ENCODE assay signal across 9 mouse cellular contexts in genomic region chr19:4206971-4207370, GRCm38 (mm10). TPM values are rescaled to one million over a fixed set of nuclear protein-coding genes. Genes with fewer than 3 reads are reported as not detected.
DNase-seq lines count a peak whose midpoint lies in the region; ATAC-seq and TF ChIP-seq lines count a peak whose summit lies in the region.
"Had no signal": no experiment of that assay in that cellular context is flagged by ENCODE, and none has a peak within 500 bp of the region (broad histone marks: within the 10 kb centered on the region; RNA-seq: fewer than 3 reads in every experiment).

No protein-coding gene starts in this region.

- H3K27me3 ChIP-seq in liver, embryonic 13.5 days: peaks cover 81% of the 10 kb centered on the region

- WGBS in liver, embryonic 13.5 days (ENCODE audit: insufficient replicate concordance): 5% methylated on average over 2 of the region's 2 CpGs
- 0% methylated on average over 2 of the region's 2 CpGs for WGBS in olfactory bulb, adult 2 months

- H3K4me2 ChIP-seq in liver, embryonic 13.5 days: no peak overlapping the region

- peaks cover 18% of the 10 kb centered on the region for H3K4me1 ChIP-seq in liver, embryonic 13.5 days (replicated peaks)
- peaks cover 9% of the 10 kb centered on the region for H3K4me1 ChIP-seq in olfactory bulb, adult 2 months (ENCODE audit: control insufficient read depth, insufficient read depth, low read length)

- no peak overlapping the region for H3K9ac ChIP-seq in liver, embryonic 13.5 days

- H3K36me3 ChIP-seq in liver, embryonic 13.5 days: no peaks in the 10 kb centered on the region

- peak; percentile 75 to 76 for DNase-seq in B cell, adult 2 months
- peak; percentile 77 for DNase-seq in Muller cell, postnatal 12 days (ENCODE audit: inconsistent ontology term)
- peak; percentile 81 for DNase-seq in cerebellum, postnatal 14 days
- DNase-seq in gastrocnemius, postnatal 14 days: peak; percentile 77
- DNase-seq in kidney, adult 18-20 months: peak; percentile 84
- DNase-seq in liver, embryonic 13.5 days: peak; percentile 50
- DNase-seq in right cerebral cortex, postnatal 4 days: no peak

- TF ChIP-seq POLR2A in olfactory bulb, adult 2 months (IDR thresholded peaks at IDR 0.05; ENCODE audit: insufficient read depth, low read depth, low read length): no peak

- intact Hi-C loops in gastrocnemius, postnatal 14 days (cut with DNase I; ENCODE audit: low total_unique reads): no loop called here

- no peaks in the 10 kb centered on the region for H3K9me3 ChIP-seq in liver, embryonic 13.5 days (replicated peaks)

- peak; percentile 89 for TF ChIP-seq CTCF in olfactory bulb, adult 2 months (IDR thresholded peaks at IDR 0.05; ENCODE audit: insufficient read depth, low read depth, low read length)

- no peak overlapping the region for H3K4me3 ChIP-seq in liver, embryonic 13.5 days (replicated peaks)
- H3K4me3 ChIP-seq in olfactory bulb, adult 2 months (ENCODE audit: insufficient read depth, low read depth, low read length): no peak overlapping the region

- no peak overlapping the region for H3K27ac ChIP-seq in liver, embryonic 13.5 days
- H3K27ac ChIP-seq in olfactory bulb, adult 2 months (ENCODE audit: insufficient read depth, low read depth, low read length): no peak overlapping the region

- peak; percentile 52; the same call in 1 of the 2 replicates for ATAC-seq in liver, embryonic 13.5 days (ENCODE audit: low read depth)

RNA-seq across cellular contexts. Expression of gene Rad9a, which starts 5.5 kb away (rescaled TPM):
- 1 to 10 TPM; 3.1 to 3.4 TPM for total RNA-seq in gastrocnemius, postnatal 14 days (2021)
- polyA plus RNA-seq in liver, embryonic 13.5 days (2015; fragmentation: Nextera tagmentation; extraction: Ambion mirVana): 17.4 and 20.7 TPM in 2 replicates
- polyA plus RNA-seq in olfactory bulb, adult 2 months (2012; ENCODE audit: insufficient read depth, insufficient read length, low replicate concordance, missing spikeins): not detected in 2 replicates

RNA-seq across cellular contexts. Expression of gene Clcf1, which starts 7.1 kb away (rescaled TPM):
- 1 to 10 TPM in 1 of 2 experiments, under 1 TPM in 1; 0.58 to 1.2 TPM for total RNA-seq in gastrocnemius, postnatal 14 days (2021)
- 0.35 and 0.46 TPM in 2 replicates for polyA plus RNA-seq in liver, embryonic 13.5 days (2015; fragmentation: Nextera tagmentation; extraction: Ambion mirVana)
- polyA plus RNA-seq in olfactory bulb, adult 2 months (2012; ENCODE audit: insufficient read depth, insufficient read length, low replicate concordance, missing spikeins): not detected in 2 replicates

RNA-seq across cellular contexts. Expression of gene AC109138.7, which starts 7.2 kb away (rescaled TPM):
- total RNA-seq in gastrocnemius, postnatal 14 days (2021): not detected
- not detected in 2 replicates for polyA plus RNA-seq in liver, embryonic 13.5 days (2015; fragmentation: Nextera tagmentation; extraction: Ambion mirVana)
- not detected in 2 replicates for polyA plus RNA-seq in olfactory bulb, adult 2 months (2012; ENCODE audit: insufficient read depth, insufficient read length, low replicate concordance, missing spikeins)
- polyA plus RNA-seq: gonadal fat pad, adult 2 months had no signal

RNA-seq across cellular contexts. Expression of gene Ppp1ca, which starts 15.1 kb away (rescaled TPM):
- 100 to 1,000 TPM; 266 to 269 TPM for total RNA-seq in gastrocnemius, postnatal 14 days (2021)
- polyA plus RNA-seq in liver, embryonic 13.5 days (2015; fragmentation: Nextera tagmentation; extraction: Ambion mirVana): 517 and 527 TPM in 2 replicates
- 405 and 768 TPM in 2 replicates for polyA plus RNA-seq in olfactory bulb, adult 2 months (2012; ENCODE audit: insufficient read depth, insufficient read length, low replicate concordance, missing spikeins)

RNA-seq across cellular contexts. Expression of gene Tbc1d10c, which starts 15.9 kb away (rescaled TPM):
- 1 to 10 TPM; 2.7 TPM for total RNA-seq in gastrocnemius, postnatal 14 days (2021)
- polyA plus RNA-seq in liver, embryonic 13.5 days (2015; fragmentation: Nextera tagmentation; extraction: Ambion mirVana): 3.7 TPM in 2 replicates
- polyA plus RNA-seq in olfactory bulb, adult 2 months (2012; ENCODE audit: insufficient read depth, insufficient read length, low replicate concordance, missing spikeins): 247 TPM in 1 of 2 replicates, not detected in the other
